Mouse (Mus musculus) olfactory bulb, adult 2 months (tissue): ENCODE data around the gene Dnah10.

ENCODE experiments used
- CTCF ChIP-seq: fragments of 200-500 bp; IDR thresholded peaks from 2 replicates; pipeline ENCODE4 v1.5.1; 2012; ENCODE audit warnings: low read depth, mild to moderate bottlenecking, low read length, moderate library complexity; ENCODE audit not compliant: insufficient read depth
- POLR2A ChIP-seq: fragments of 200-500 bp; IDR thresholded peaks from 2 replicates; pipeline ENCODE4 v1.6.1; 2012; ENCODE audit warnings: mild to moderate bottlenecking, low read depth, low read length, moderate library complexity; ENCODE audit not compliant: insufficient read depth

- TF ChIP-seq POLR2A (no peak), CTCF (no peak)
Observed at GRCm38 (mm10) chr5:124836075-124836474, 111.2 kb downstream of the Dnah10 start.
